Mouse (Mus musculus) left cerebral cortex, adult 2 months (tissue): ENCODE measurements at regions not wholly inside any gene's neighbourhood (a gene's known extent, or its start where the extent isn't known, plus 50 kb on each side); places are given as distances from the start of the nearest gene placed in this dataset.
A peak's percentile ranks its signal among the peaks of the same experiment; 100 is the strongest.

ENCODE experiments used
- DNase-seq, 2 experiments: peaks; one replicate each; pipeline ENCODE4 v3.0.0; 2021 to 2022; ENCODE audit warnings: low spot score in 2 of 2, mixed read lengths in 1 of 2; ENCODE audit errors: extremely low spot score in 1 of 2
- H3K27ac ChIP-seq: fragments of 200-600 bp; 2 replicates; pipeline ENCODE4 v1.8.1; 2022
- H3K4me3 ChIP-seq: fragments of 200-600 bp; 2 replicates; pipeline ENCODE4 v1.8.1; 2022
- CTCF ChIP-seq: fragments of 200-600 bp; IDR thresholded peaks from 2 replicates; pipeline ENCODE4 v1.8.1; 2022; ENCODE audit warnings: antibody characterized with exemption, mild to moderate bottlenecking, moderate library complexity
- intact Hi-C: fragments of 180-260 bp; cut with DNase I; formaldehyde crosslinking; loops from one replicate; pipeline ENCODE4 v1.15.1; 2025

DNA sequence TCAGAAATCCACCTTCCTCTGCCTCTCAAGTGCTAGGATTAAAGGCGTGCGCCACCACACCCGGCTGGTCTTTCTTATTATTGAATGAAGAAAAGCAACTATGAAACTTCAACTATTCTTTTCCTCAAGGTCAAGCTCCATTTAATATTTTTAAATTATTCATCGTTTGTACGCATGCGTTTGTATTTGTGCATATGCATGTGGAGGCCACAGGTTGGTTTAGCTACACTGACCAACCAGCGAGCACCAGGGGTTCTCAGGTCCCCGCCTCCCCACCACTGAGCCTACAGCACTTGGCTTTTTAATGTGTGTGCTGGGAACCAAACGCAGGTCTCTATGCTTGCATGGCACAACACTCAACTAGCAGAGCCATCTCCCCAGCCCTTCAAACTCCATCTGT is 51.0 kb upstream of the Tmem252 start:
- Histone ChIP-seq H3K27ac (no peak overlapping the region), H3K4me3 (no peak overlapping the region)
- no peak for TF ChIP-seq CTCF
- intact Hi-C loops = no loop called here
- DNase-seq = no peak

DNA sequence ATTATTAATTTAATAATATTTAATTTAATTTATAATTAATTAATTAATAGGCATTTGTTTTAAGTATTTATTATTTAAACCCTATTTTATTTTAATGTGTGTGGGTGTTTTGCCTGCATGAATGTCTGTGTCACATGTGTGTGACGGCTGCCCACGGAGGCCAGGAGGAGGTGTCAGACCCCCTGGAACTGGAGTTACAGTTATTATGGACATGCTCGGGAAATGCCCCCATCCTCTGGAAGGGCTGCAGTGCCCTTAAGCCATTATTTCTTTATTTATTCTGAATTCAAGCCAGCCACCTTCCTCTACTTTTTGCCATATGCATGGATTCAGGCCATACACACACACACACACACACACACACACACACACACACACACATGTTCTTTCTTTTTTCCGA is 51.5 kb upstream of the Tmem252 start:
- TF ChIP-seq CTCF = no peak
- no peak overlapping the region for H3K4me3 ChIP-seq
- DNase-seq = no peak
- intact Hi-C loops = no loop called here
- no peak overlapping the region for H3K27ac ChIP-seq

GRCm38 (mm10) chr19:24621610-24622220 is 52.1 kb upstream of the Tmem252 start:
- peak; percentile 57 to 71 for DNase-seq
- H3K27ac ChIP-seq = no peak overlapping the region
- no peak overlapping the region for H3K4me3 ChIP-seq
- TF ChIP-seq CTCF = peak; percentile 91
- intact Hi-C loops = no loop called here

DNA sequence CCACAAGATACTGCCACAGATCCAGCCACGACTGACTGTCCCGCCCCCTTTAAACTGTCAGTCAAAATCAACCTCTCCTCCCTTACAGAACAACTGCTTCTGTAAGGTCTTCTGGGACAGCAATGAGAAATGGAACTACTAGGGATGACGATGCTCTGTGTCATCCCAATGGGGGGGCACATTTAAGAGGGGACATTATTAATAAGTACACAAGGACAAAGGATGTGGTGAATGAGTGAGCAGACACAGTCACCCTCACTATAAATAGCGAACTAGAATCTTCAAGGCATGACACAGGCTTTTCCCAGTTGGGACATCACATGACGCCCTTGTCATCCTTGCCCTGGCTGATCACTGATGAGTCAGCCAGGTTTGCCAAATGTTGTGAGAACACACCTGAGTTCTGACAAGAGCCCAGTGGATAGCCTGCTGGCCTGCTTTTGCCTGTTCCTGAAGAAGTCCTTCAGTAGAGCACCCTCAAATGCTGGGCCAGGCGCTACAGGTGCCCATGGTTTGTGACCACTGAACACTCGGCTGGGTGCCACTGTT is 58.0 kb upstream of the Tmem252 start:
- Histone ChIP-seq H3K27ac (no peak overlapping the region), H3K4me3 (no peak overlapping the region)
- DNase-seq = no peak
- TF ChIP-seq CTCF = no peak
- intact Hi-C loops = no loop called here

- no peak for DNase-seq
- intact Hi-C loops = no loop called here
- Histone ChIP-seq H3K4me3 (no peak overlapping the region), H3K27ac (no peak overlapping the region)
- TF ChIP-seq CTCF = no peak
These were observed 52.2 kb upstream of the Pip5k1b start for GRCm38 (mm10) chr19:24607884-24608283.

DNA sequence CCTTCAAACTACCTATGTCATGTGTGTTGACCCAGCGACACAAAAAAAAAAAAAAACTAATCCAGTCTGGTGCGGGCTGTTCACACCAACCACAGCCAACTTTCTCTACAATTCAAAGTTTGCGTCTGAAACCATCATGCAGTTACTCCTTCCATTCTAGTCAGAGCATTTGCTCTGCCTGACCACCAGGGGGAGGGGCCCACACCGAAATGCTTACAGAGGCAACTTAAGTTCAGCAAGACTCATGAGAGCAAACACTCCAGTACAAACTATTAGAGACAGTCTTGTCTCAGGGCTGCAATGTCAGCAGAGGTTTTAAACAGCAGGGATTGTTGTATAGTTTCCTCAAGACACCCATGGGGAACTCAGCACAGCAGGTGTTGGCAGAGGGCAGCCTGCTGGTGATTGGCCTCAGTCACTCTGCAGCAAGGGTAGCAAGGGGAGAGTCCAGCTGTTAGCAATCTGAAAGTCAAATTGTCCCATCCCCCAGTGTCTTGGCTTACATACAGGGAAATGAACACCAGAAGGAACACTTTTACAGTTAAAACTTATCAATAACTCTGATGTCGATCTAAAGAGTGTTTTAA is 50.8 kb upstream of the Pip5k1b start:
- DNase-seq = no peak
- peak; percentile 43 for TF ChIP-seq CTCF
- H3K27ac ChIP-seq = no peak overlapping the region
- intact Hi-C loops = no loop called here
- no peak overlapping the region for H3K4me3 ChIP-seq
